Mouse (Mus musculus): ENCODE data around the gene Cplx3. TPM values are rescaled to one million over a fixed set of nuclear protein-coding genes. Genes with fewer than 3 reads are reported as not detected.

The Cplx3 gene
- total RNA-seq, 2 experiments from 2014 or later: not detected

DNA sequence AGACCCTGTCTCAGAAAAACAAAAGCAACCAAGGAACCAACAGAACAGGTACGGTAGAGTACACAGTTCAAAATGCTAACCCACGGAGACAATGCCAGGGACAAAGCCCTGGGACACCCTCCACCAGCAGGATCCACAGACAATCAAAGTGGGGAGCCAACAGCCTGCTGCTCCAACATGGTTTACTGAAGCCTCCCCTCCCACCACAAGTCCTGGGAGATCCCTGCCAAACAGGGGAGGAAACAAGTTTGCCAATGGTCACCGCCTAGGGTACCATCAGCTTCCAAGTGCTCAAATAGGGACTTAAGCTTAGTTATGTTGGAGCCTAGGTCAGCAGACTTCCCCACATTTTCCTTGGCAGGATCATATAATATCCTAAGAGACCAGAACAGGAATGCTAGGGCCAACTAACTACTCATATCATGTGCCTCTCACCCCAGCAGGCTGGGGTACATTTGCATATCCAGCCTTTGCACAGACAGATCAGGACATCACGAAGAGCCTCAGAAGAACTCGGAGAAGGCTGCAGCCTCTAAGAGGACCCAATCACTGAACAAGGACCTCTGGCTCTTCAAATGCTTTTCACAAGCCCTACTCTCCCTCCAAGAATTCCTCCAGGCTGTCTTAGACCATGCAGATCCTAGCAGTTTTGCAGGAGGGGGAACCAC, 33.7 kb upstream of the Cplx3 start:
- no peak for DNase-seq
- intact Hi-C loops (cut with DNase I): no loop called here

GRCm38 (mm10) chr9:57638651-57639459, 32.8 kb upstream of the Cplx3 start:
- intact Hi-C loops (cut with DNase I): no loop called here
- DNase-seq: no peak

- peak in 1 of 2 experiments; percentile 59 for DNase-seq
- intact Hi-C loops (cut with DNase I): no loop called here
Measured at GRCm38 (mm10) chr9:57637741-57638322, 31.8 kb upstream of the Cplx3 start.

- intact Hi-C loops (cut with DNase I): no loop called here
Measured at GRCm38 (mm10) chr9:57637272-57637671, 31.2 kb upstream of the Cplx3 start.

GRCm38 (mm10) chr9:57633481-57634024, 27.5 kb upstream of the Cplx3 start:
- no peak for DNase-seq
- intact Hi-C loops (cut with DNase I): no loop called here

More at GRCm38 (mm10) chr9:57637272-57637671, 31.2 kb upstream of the Cplx3 start:
- DNase-seq: no peak

GRCm38 (mm10) chr9:57629118-57629874, 23.2 kb upstream of the Cplx3 start:
- intact Hi-C loops (cut with DNase I): loop anchor here (1.0 kb wide), 1 partner anchor 26 kb away; no protein-coding TSS in a partner anchor

DNA sequence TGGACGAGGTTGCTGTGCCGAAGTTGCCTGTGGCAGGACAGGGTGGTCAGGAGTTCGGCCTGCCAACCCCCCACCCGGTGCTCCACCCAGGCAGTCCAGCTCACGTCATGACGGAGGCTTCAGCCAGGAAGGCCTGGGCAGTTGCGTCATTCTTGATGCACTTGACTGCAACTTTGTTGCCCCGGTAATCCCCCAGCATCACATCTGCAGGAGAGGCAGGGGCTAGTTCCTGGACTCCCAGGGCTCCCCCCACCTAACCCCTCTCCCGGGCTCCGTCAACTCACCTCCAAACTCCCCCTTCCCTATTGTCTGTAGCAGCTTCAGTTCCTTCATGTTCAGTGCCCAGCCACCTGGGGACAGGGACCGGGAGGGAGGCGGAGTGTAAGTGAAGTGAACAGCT, 22.6 kb upstream of the Cplx3 start:
- intact Hi-C loops (cut with DNase I): loop anchor here (1.0 kb wide), 1 partner anchor 27 kb away; no protein-coding TSS in a partner anchor
- DNase-seq: no peak

More at GRCm38 (mm10) chr9:57629118-57629874, 23.2 kb upstream of the Cplx3 start:
- DNase-seq: peak; percentile 69 to 74

DNA sequence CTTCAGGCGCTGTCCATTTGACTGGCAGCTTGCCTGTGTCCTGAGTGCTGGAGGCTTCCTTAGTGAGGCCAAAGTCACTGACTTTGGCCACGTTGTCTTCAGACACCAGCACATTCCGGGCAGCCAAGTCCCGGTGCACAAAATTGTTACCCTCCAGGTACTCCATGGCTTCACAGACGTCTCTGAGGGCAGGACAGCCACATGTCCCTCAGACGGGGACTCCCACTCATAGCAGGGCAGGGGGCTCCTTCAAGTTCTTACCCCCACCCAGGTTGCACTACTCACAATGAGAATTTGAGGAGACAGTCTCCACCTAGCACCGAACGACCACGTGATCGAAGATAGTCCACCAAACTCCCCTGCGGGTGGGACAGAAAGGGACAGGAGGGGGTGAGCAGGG, 21.8 kb upstream of the Cplx3 start:
- intact Hi-C loops (cut with DNase I): no loop called here
- no peak for DNase-seq

DNA sequence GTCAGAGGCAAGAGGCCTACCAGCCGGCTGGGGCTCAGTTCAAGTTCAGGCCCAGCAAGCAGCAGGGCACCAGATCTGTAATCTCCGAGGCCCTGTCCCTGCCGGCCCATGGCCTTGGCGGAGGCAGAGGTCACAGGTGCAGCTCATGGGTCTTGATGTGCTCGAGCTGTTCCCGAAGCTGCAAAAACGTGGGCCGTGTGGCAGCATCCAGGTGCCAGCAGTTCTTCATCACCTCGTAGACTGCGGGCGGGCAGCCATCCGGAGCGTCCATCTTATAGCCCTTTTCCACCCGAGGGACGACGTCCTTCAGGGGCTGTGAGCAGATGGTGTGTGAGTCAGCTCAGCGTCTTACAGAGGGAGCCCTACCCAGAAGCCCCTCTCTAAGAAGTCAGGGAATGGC, 21.1 kb upstream of the Cplx3 start:
- no peak for DNase-seq
- intact Hi-C loops (cut with DNase I): no loop called here

DNA sequence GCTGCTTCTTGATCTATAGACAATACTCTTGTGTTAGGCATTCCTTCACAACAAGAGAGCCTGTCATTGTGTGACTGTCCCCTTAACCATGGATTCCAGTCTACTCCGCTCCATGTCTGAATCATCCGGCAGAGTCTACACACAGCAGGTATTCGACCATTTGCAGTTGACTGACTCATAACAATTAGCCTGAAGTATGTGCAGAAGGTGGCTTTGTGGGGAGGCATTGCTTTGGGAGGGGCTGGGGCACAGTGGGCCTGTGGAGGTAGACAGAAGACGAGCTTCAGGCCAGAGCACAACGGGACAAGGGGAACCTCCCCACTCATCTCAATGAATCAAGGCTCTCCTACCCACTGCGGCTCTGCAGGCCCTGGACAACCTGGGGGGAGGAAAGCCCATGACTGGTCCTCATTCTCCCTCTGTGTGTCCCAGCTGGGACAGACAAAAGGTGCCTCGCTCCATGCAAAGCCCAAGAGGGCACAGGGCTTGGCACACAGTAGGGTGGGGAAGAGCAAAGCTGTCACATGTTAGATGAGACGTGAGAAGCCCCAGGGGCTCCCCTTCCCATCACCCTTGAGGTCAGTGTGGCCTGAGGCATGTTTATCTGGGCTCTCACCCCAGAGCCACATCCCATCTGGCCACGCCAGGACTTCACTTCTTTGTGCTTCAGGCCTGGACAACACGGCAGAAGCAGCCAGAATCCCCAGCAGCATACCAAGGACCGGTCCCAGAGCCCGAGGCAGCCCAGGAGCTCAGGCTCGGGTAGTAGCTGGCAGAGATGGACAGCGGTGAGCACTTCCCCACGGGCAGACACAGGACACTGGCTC, 19.8 kb upstream of the Cplx3 start:
- no peak for DNase-seq
- intact Hi-C loops (cut with DNase I): no loop called here

GRCm38 (mm10) chr9:57624295-57624694, 18.2 kb upstream of the Cplx3 start:
- intact Hi-C loops (cut with DNase I): no loop called here
- DNase-seq: no peak

- no peak for DNase-seq
- intact Hi-C loops (cut with DNase I): no loop called here
Measured at GRCm38 (mm10) chr9:57620674-57621073, 14.6 kb upstream of the Cplx3 start, which contains the start of gene Lman1l. TSS of gene Lman1l (minus strand) at chr9:57620774.

DNA sequence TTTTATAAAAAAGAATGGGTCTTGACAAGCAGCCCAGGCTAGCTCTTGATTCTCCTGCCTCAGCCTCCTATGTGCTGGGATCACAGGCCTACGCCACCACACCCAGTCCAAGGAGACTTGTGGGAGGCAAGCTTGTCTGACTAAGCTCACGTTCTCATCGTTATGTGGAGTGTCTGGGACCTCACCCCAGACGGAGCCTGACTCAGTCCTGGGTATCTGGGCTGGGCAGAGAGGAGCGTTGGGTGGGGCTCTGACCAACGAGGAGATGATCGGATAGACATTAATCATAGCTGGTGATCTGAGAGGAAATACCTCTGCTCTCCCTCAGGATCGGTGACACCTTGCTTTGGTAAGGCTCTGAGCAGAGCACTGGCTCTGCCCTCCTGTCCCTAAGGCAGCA, 12.8 kb upstream of the Cplx3 start:
- DNase-seq: no peak
- intact Hi-C loops (cut with DNase I): no loop called here

DNA sequence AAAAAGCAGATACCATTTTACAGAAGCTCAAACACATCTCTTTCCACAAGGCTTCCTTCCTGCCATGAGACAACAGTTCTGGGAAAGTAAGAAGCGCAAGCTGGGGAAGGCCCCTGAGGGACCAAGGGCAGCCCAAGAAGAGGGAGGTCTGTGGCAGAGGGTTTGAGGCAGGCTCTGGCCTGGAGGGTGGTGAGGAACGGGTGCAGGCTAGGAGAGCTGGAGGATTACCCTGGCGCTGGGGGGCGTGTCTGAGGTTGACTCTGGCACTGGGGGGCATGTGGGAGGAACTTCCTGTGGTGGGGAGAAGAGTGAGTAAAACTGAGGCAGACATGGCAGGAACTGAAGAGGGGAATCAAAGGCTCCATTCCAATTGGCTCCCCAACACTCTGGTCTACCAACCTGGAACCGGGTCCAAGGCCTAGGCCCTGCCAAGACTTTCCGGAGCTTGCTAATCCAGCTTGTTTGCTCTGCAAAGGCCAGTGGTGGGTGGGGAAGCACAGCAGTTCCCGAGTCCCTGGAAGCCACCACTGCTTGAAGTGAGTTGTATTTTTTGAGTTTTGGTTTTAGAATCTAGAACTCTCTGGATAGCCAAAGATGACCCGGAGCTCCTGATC, 11.6 kb upstream of the Cplx3 start:
- DNase-seq: no peak
- intact Hi-C loops (cut with DNase I): no loop called here

DNA sequence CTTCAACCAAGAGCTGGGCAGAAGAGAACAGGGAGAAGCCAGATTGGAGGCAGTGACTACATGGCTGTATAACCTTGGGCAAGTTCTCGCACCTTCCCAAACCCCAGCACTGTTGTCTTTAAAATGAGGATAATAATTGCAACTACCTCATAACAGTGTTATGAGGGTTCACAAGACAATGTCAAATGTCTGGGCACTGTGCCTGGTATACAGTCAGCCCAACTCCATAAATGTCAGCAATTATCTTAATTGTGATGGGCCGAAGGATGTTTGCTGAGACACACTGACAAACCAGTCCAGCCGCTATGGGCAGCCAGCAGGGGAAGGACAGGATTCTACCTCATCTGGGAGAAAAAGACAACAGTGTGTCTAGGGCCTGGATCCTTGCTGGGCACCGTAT, 8.7 kb upstream of the Cplx3 start:
- intact Hi-C loops (cut with DNase I): no loop called here
- no peak for DNase-seq

GRCm38 (mm10) chr9:57613975-57614374, 7.9 kb upstream of the Cplx3 start:
- DNase-seq: no peak
- intact Hi-C loops (cut with DNase I): no loop called here

GRCm38 (mm10) chr9:57612587-57612986, 6.5 kb upstream of the Cplx3 start:
- no peak for DNase-seq

DNA sequence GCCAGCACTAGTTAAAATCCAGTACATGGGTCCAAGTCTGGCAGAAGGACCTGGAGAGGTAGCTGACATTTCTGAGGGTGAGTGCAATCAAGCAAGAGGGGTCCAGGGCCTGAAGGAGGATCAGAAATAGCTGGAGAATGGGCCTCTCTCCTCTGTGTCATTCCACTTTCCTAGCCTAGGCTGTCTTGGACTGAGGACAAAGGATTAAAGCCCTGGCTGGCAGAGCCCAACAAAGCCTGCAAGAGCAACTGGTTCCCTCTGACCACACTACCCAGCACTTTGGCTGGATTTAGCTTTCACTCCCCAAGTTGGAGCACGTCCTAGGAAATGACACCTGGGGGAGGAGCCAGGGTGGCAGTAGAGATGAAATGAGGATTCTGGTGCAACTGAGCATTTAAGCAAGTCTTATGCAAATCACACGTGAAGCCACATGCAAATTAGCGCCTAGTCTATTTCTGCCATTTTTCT, 4.3 kb upstream of the Cplx3 start:
- intact Hi-C loops (cut with DNase I): no loop called here
- DNase-seq: no peak

More at GRCm38 (mm10) chr9:57612587-57612986, 6.5 kb upstream of the Cplx3 start:
- intact Hi-C loops (cut with DNase I): no loop called here

- DNase-seq: no peak
- intact Hi-C loops (cut with DNase I): no loop called here
Measured at GRCm38 (mm10) chr9:57609803-57610202, 3.7 kb upstream of the Cplx3 start.

Measured in gastrocnemius, postnatal 36 days (tissue).